Mouse (Mus musculus) B cell, adult 2 months (primary cell): ENCODE data around the gene Gm15217.

Source experiments
- DNase-seq, 2 experiments: peaks; one replicate each; pipeline ENCODE4 v3.0.0; 2022

Gm15217 gene

GRCm38 (mm10) chr14:46398091-46398695 is 19.0 kb downstream of the Gm15217 start:
- DNase-seq, result no peak

- DNase-seq, result no peak
Measured at GRCm38 (mm10) chr14:46399925-46400324, 20.7 kb downstream of the Gm15217 start.

GRCm38 (mm10) chr14:46408319-46408718 is 29.1 kb downstream of the Gm15217 start:
- no peak for DNase-seq

- no peak for DNase-seq
Measured at GRCm38 (mm10) chr14:46409016-46409415, 29.8 kb downstream of the Gm15217 start.

GRCm38 (mm10) chr14:46410557-46411120 is 31.4 kb downstream of the Gm15217 start:
- DNase-seq, result no peak

GRCm38 (mm10) chr14:46412497-46413000 is 33.3 kb downstream of the Gm15217 start:
- DNase-seq, result no peak

- DNase-seq, result no peak
Measured at GRCm38 (mm10) chr14:46418371-46419097, 39.3 kb downstream of the Gm15217 start.

- DNase-seq, result no peak
Measured at GRCm38 (mm10) chr14:46419269-46419668, 40.1 kb downstream of the Gm15217 start.

- DNase-seq, result no peak
Measured at GRCm38 (mm10) chr14:46421823-46422222, 42.6 kb downstream of the Gm15217 start.

GRCm38 (mm10) chr14:46427251-46427650 is 48.0 kb downstream of the Gm15217 start:
- DNase-seq, result no peak

- no peak for DNase-seq
Measured at GRCm38 (mm10) chr14:46430231-46430630, 51.0 kb downstream of the Gm15217 start.
